Mouse (Mus musculus) midbrain, embryonic 11.5 days (tissue): Measurements from ENCODE around the gene Snapin. TPM values are rescaled to one million over a fixed set of nuclear protein-coding genes. Genes with fewer than 3 reads are reported as not detected.
A peak's percentile ranks its signal among the peaks of the same experiment; 100 is the strongest.

Source experiments
- ATAC-seq: fragments of 200-750 bp; cut with Nextera tagmentation; 2 replicates; pipeline ENCODE4 v1.8.0; 2017; ENCODE audit warnings: moderate TSS enrichment, moderate library complexity; ENCODE audit not compliant: low FRiP score
- DNase-seq: peaks from one replicate; pipeline ENCODE4 v3.0.0; 2015; ENCODE audit warnings: low spot score; ENCODE audit errors: missing footprints
- H3K27ac ChIP-seq: fragments of 300-500 bp; sonication (generic); 2 replicates; pipeline ENCODE4 v1.5.1; 2014; ENCODE audit warnings: low read depth, low read length
- H3K27me3 ChIP-seq: fragments of 300-500 bp; sonication (generic); 2 replicates; pipeline ENCODE4 v1.6.1; 2014; ENCODE audit warnings: mild to moderate bottlenecking, low read length, moderate library complexity, mixed read lengths; ENCODE audit not compliant: control insufficient read depth, insufficient read depth
- H3K36me3 ChIP-seq: fragments of 300-500 bp; sonication (generic); 2 replicates; pipeline ENCODE4 v1.6.1; 2014; ENCODE audit warnings: mild to moderate bottlenecking, low read length, moderate library complexity, mixed read lengths; ENCODE audit not compliant: control insufficient read depth, insufficient read depth
- H3K4me1 ChIP-seq: fragments of 300-500 bp; sonication (generic); 2 replicates; pipeline ENCODE4 v1.6.1; 2014; ENCODE audit warnings: low read length; ENCODE audit not compliant: control insufficient read depth, insufficient read depth
- H3K4me2 ChIP-seq: fragments of 300-500 bp; sonication (generic); 2 replicates; pipeline ENCODE4 v1.6.1; 2014; ENCODE audit warnings: mild to moderate bottlenecking, moderate library complexity
- H3K4me3 ChIP-seq: fragments of 300-500 bp; sonication (generic); 2 replicates; pipeline ENCODE4 v1.5.1; 2014; ENCODE audit warnings: low read depth, low read length
- H3K9ac ChIP-seq: fragments of 300-500 bp; sonication (generic); 2 replicates; pipeline ENCODE4 v1.6.1; 2014; ENCODE audit warnings: low read length
- H3K9me3 ChIP-seq: fragments of 300-500 bp; sonication (generic); 2 replicates; pipeline ENCODE4 v1.6.1; 2016; ENCODE audit warnings: low read length; ENCODE audit not compliant: control insufficient read depth
- WGBS: fragments of 180-500 bp; shearing (Covaris S2); extraction: QIAGEN DNeasy Blood & Tissue Kit; methylation state at CpG from one replicate; pipeline ENCODE4 v1.1.7; 2014; 5-methylcytosine and 5-hydroxymethylcytosine counted together
- polyA plus RNA-seq: library from polyadenylated mRNA; unstranded; fragments of >200 nt; fragmentation: Nextera tagmentation; extraction: Ambion mirVana; gene quantifications from 2 replicates; pipeline ENCODE4 v1.2.1, GENCODE M21; 2014

Snapin gene
- polyA plus RNA-seq, 1 experiment from 2014 or later: 70.9 TPM

DNA sequence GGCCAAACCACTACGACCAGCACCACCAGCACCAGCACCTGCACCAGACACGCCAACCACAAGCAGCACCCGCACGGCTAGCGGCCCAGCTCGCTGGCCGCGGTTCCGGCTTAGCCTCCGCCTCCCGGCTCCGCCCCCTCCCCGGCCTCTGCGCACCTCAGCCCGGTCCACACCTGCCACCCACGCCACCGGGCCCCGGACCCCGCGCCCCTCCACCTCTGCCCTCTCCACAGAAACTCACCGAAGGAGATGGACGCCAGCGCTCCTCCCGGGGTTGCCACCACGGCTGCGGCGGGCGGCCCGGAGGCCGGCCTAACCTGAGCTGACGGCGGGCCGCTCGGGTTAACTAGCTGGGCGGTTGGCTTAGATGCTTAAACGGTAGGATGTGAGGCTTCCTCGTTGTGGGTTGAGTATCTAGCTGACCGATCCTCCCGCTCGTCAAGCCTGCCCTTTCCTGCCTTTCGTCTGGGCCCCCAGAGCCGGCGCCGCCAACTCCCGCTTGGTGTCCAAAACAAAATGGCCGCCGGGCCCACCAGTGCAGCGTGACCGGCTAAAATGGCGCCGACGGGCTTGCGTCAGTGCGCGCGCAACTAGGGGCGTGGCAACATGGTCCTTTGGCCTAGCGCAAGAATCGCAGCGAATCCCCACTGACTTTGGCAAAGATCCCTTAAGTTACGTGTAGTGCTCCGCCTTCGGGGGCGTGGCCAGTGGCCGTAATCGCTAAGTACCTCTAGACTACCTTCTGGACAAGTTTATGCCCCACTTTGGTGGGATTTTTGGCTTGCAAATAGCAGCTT is 18.3 kb upstream of the Snapin start, which contains the start of gene Chtop:
TSS of gene Chtop (minus strand) at position 549 of the 797 bp plus-strand sequence.
- Histone ChIP-seq H3K27ac (peak within 1 kb of the TSS; percentile 85), H3K27me3 (peaks cover 6% of the 10 kb centered on the region), H3K4me3 (peak within 1 kb of the TSS; percentile 96), H3K9me3 (no peaks in the 10 kb centered on the region), H3K4me2 (peak within 1 kb of the TSS; percentile 84), H3K36me3 (peaks cover 16% of the 10 kb centered on the region), H3K4me1 (peaks cover 11% of the 10 kb centered on the region), H3K9ac (peak within 1 kb of the TSS; percentile 99)
- DNase-seq (peak; percentile 100), ATAC-seq (peak; percentile 94)
- under 1% methylated on average over 66 of the region's 66 CpGs for WGBS

DNA sequence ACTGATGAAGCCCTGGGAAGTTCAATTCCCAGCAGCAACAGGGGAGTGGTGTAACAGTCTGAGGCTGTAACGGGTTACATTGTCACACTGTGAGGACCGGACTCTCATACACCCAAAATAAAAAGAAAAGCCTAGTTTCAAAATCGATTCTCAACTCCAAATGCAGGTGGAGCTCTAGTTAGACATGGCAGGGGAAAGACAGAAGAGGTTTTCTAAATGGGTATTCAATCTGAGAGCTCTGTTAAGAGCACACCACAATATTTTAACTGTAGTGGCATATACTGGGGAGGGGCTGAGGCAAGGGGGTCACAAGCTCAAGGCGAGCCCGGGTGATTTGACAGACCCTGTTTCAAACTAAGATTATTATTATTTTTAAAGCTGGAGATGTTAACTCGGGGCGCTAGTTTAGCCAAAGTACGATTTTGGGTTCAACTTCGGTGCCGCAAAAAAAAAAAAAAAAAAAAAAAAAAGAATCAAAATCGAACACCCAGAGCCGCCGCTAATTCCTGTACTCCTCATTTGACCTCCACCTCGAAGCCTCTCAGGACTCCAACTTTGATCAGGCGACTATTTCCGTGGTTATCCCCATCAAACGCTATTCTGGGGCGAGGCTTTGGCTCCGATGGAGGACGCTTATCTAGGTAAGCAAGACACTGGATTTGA is 17.6 kb upstream of the Snapin start:
- Histone ChIP-seq H3K4me2 (peak overlapping the region; percentile 84), H3K36me3 (peaks cover 20% of the 10 kb centered on the region), H3K4me3 (peak overlapping the region; percentile 96), H3K27ac (no peak overlapping the region), H3K4me1 (peaks cover 11% of the 10 kb centered on the region), H3K9ac (peak overlapping the region; percentile 99), H3K27me3 (peaks cover 3% of the 10 kb centered on the region), H3K9me3 (no peaks in the 10 kb centered on the region)
- no peak for ATAC-seq
- DNase-seq: peak; percentile 86
- WGBS: 5% methylated on average over 20 of the region's 20 CpGs

DNA sequence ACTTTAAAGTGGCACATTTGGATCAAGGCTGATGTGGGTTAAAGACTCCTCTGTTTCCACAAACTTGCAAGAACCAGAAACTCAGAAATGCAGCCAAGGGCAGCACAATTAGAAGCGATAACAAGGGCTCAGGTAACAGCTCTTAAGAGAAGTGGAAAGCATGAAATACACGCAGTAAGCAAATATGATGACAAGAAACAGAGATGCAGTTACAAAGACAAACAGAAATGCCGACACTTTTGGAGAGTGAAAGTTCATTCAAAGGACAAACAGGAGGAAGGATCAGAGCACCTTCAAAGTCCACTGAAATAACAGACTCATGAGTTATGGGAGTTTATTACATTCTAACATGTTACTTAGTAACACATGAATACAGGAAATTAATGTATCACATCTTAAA is 15.5 kb upstream of the Snapin start:
- DNase-seq: peak; percentile 75
- Histone ChIP-seq H3K36me3 (peaks cover 36% of the 10 kb centered on the region), H3K9me3 (no peaks in the 10 kb centered on the region), H3K9ac (no peak overlapping the region), H3K27ac (no peak overlapping the region), H3K4me3 (no peak overlapping the region), H3K4me1 (peaks cover 11% of the 10 kb centered on the region), H3K4me2 (no peak overlapping the region), H3K27me3 (no peaks in the 10 kb centered on the region)
- WGBS: 94% methylated on average over 3 of the region's 3 CpGs
- no peak for ATAC-seq

DNA sequence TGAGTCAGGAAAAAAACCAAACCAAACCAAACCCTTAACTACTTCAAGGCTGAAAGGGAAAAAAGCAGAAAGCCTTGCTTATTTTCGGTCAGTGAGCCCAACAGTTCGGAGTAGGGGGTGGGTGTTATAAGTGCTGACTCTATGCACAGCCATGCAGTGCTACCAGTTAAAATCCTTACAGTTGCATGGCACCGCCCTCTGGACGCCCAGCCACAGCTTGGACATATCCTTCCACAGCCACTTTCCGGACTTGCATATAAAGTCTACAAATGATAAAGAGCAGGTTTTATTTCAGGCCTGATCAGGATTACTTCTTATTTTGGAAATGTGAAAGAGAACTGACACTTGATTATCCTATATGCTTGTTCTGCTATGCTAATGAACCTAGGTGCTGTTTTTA is 14.4 kb upstream of the Snapin start:
- H3K36me3 ChIP-seq: peaks cover 39% of the 10 kb centered on the region
- peaks cover 11% of the 10 kb centered on the region for H3K4me1 ChIP-seq
- H3K27me3 ChIP-seq: no peaks in the 10 kb centered on the region
- H3K27ac ChIP-seq: no peak overlapping the region
- H3K9me3 ChIP-seq: no peaks in the 10 kb centered on the region
- WGBS: 94% methylated on average over 5 of the region's 5 CpGs
- ATAC-seq: no peak
- no peak overlapping the region for H3K4me3 ChIP-seq
- no peak for DNase-seq
- H3K9ac ChIP-seq: no peak overlapping the region
- H3K4me2 ChIP-seq: no peak overlapping the region

DNA sequence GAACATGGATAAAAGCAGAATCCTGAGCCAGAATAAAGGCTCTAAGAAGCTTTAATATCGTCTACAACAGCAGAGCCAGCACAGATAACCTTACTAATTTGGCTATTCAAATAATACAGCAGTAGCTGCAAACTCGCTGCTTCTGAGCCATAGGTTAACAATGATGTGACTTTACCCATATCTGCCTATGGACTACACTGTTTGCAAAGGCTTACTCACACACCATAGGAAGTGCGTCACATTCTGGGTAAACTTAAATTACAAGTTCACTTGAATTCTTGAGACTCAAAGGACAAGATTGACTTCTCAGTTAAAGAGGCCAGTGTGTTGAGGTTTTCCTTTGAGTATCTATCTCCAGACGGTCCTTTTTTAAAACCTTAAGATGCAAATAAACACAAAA is 12.6 kb upstream of the Snapin start:
- DNase-seq: no peak
- Histone ChIP-seq H3K27ac (no peak overlapping the region), H3K9ac (no peak overlapping the region), H3K9me3 (no peaks in the 10 kb centered on the region), H3K27me3 (no peaks in the 10 kb centered on the region), H3K36me3 (peaks cover 45% of the 10 kb centered on the region), H3K4me3 (no peak overlapping the region), H3K4me2 (no peak overlapping the region), H3K4me1 (peaks cover 11% of the 10 kb centered on the region)
- ATAC-seq: no peak
- 72% methylated on average over 4 of the region's 4 CpGs for WGBS

DNA sequence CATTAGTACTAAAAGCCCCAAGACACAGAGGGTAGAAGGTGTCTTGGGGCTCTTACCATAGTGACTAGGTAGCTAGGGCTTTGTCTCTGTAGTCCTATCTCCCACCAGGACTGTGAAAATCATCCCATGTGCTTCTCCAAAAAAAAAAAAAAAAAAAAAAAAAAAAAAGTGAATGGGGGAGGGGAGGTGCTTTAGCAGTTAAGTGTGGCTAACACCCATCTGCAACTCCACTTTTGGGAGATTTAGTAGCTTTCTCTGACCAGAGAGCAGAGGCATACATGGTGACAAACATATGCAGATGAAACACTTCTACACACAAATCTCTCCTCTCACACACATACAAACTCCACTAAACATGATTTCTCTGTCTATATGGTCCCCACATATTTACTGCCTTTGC is 6.8 kb upstream of the Snapin start:
- ATAC-seq: no peak
- Histone ChIP-seq H3K9ac (no peak overlapping the region), H3K27me3 (no peaks in the 10 kb centered on the region), H3K27ac (no peak overlapping the region), H3K4me2 (no peak overlapping the region), H3K9me3 (no peaks in the 10 kb centered on the region), H3K4me3 (no peak overlapping the region), H3K36me3 (peaks cover 33% of the 10 kb centered on the region), H3K4me1 (no peaks in the 10 kb centered on the region)
- DNase-seq: no peak

DNA sequence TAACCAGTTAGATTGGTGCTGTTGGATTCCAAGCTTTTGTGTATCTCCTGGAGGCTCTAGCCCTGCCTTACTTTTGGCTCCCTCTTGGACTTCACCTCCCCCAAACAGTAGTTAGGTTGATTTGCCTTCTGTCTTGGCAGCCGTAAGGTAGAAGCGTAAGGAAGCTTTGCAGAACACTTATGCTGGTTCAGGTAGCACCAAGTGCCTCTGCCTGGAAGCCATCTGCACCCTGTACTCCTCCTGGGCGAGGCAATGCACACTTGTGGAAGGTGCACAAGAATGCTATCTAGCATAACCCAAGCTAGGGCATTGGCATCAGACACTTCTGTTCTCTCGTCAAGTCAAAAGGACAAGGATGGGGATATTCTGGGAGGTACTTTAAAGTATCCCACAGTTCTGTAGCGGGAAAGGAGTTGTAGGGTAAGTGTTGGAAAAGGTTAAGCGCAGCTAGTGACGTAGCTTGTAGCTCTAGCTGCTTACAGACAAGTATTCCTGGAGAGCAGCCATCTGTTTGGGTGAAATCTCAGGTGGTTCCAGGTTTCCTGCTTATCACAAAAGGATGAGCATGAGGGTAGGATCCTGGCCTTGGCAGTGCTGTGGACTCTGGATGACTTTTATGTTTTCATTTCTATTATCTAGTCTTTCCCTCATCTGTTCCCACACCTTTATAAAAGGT is 5.2 kb upstream of the Snapin start:
- 95% methylated on average over 7 of the region's 7 CpGs for WGBS
- H3K27ac ChIP-seq: no peak overlapping the region
- peaks cover 22% of the 10 kb centered on the region for H3K36me3 ChIP-seq
- H3K4me3 ChIP-seq: no peak overlapping the region
- DNase-seq (no peak), ATAC-seq (no peak)
- H3K9me3 ChIP-seq: no peaks in the 10 kb centered on the region
- H3K27me3 ChIP-seq: no peaks in the 10 kb centered on the region
- no peak overlapping the region for H3K4me2 ChIP-seq
- H3K9ac ChIP-seq: no peak overlapping the region
- no peaks in the 10 kb centered on the region for H3K4me1 ChIP-seq

DNA sequence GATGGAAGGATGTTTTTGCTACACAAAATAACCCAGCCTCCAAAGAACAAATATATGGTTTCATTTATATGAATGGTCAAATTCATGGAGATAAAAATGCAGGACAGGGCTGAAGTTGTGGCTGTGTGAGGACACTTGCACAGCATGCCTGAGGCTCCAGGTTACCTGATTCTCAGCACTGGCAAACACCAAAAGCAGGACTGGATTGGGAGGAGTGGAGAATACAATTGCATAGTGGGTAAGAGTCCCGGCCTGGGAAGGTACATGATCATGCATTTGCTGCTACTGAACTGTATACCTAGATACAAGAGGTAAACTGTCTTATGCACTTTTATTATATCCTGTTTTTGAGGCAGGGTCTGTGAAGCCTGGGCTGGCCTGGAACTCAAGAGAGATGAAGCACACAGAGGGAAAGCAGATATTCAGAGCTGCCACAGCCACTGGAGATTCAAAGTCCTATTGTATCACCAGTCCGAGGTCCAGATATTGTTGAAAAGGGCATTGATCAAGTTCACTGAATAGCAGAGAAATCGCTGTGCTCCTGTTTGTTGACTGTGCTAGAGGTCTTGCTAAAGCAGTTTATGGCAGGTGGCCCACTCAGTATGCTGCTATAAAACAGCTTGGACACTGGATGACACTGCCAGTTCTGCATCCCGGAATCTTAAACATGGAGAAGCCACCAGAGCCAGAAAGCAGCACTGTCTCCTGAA is 3.2 kb upstream of the Snapin start:
- H3K9ac ChIP-seq: no peak overlapping the region
- peaks cover 18% of the 10 kb centered on the region for H3K36me3 ChIP-seq
- no peak overlapping the region for H3K4me3 ChIP-seq
- H3K4me1 ChIP-seq: peaks cover 6% of the 10 kb centered on the region; the same call in 1 of the 2 replicates
- no peak overlapping the region for H3K4me2 ChIP-seq
- ATAC-seq (no peak), DNase-seq (no peak)
- 66% methylated on average over 4 of the region's 4 CpGs for WGBS
- no peak overlapping the region for H3K27ac ChIP-seq
- H3K27me3 ChIP-seq: no peaks in the 10 kb centered on the region
- no peaks in the 10 kb centered on the region for H3K9me3 ChIP-seq
